Mouse (Mus musculus): ENCODE measurements at regions not wholly inside any gene's neighbourhood (a gene's known extent, or its start where the extent isn't known, plus 50 kb on each side); places are given as distances from the start of the nearest gene placed in this dataset.

GRCm38 (mm10) chr7:95082248-95082647, 1088.8 kb upstream of the Tenm4 start:
- no peaks in the 10 kb centered on the region for H3K36me3 ChIP-seq (ENCODE audit: control insufficient read depth, insufficient read depth)
- ATAC-seq = peak; percentile 57
- H3K27ac ChIP-seq (ENCODE audit: low read length) = no peak overlapping the region
- H3K9me3 ChIP-seq (ENCODE audit: control insufficient read depth, low read length) = no peaks in the 10 kb centered on the region
- no peaks in the 10 kb centered on the region for H3K27me3 ChIP-seq (replicated peaks; ENCODE audit: control insufficient read depth, insufficient read depth, low read length)
- H3K4me2 ChIP-seq (ENCODE audit: low read length) = no peak overlapping the region
- no peaks in the 10 kb centered on the region for H3K4me1 ChIP-seq (replicated peaks; ENCODE audit: control insufficient read depth, insufficient read depth, low read length)
- H3K9ac ChIP-seq (replicated peaks; ENCODE audit: low read depth, low read length) = no peak overlapping the region
- no peak overlapping the region for H3K4me3 ChIP-seq (replicated peaks; ENCODE audit: low read length)

DNA sequence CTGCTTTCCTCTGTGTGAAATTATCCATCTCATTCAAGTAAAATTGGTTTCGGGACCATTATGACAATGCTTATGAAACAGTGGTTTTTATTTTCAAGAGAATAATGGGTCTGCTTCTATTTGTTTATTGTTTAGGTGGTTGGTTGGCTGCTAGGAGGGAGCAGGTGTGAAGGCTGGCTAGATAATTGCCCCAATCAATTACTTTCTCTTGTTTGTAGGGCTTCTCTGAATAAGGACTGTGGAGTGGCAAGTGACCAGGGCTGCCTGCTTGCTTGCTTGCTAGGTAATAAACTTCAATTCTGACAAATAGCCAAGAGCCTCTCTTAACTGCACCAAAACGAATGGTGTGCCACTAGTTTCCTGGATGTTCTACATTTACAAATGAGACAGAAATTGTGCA, 1086.7 kb upstream of the Tenm4 start:
- Histone ChIP-seq H3K4me1 (replicated peaks; ENCODE audit: control insufficient read depth, insufficient read depth, low read length) (no peaks in the 10 kb centered on the region), H3K9me3 (ENCODE audit: control insufficient read depth, low read length) (no peaks in the 10 kb centered on the region), H3K36me3 (ENCODE audit: control insufficient read depth, insufficient read depth) (no peaks in the 10 kb centered on the region), H3K27ac (ENCODE audit: low read length) (no peak overlapping the region), H3K4me3 (replicated peaks; ENCODE audit: low read length) (no peak overlapping the region), H3K9ac (replicated peaks; ENCODE audit: low read depth, low read length) (no peak overlapping the region), H3K4me2 (ENCODE audit: low read length) (no peak overlapping the region), H3K27me3 (replicated peaks; ENCODE audit: control insufficient read depth, insufficient read depth, low read length) (no peaks in the 10 kb centered on the region)
- WGBS = 60% methylated on average over 2 of the region's 2 CpGs
- no peak for ATAC-seq

GRCm38 (mm10) chr7:95091360-95091759, 1079.7 kb upstream of the Tenm4 start:
- ATAC-seq = no peak
- H3K4me1 ChIP-seq (replicated peaks; ENCODE audit: control insufficient read depth, insufficient read depth, low read length) = no peaks in the 10 kb centered on the region
- no peak overlapping the region for H3K27ac ChIP-seq (ENCODE audit: low read length)
- H3K27me3 ChIP-seq (replicated peaks; ENCODE audit: control insufficient read depth, insufficient read depth, low read length) = no peaks in the 10 kb centered on the region
- no peak overlapping the region for H3K4me3 ChIP-seq (replicated peaks; ENCODE audit: low read length)
- no peak overlapping the region for H3K9ac ChIP-seq (replicated peaks; ENCODE audit: low read depth, low read length)
- no peak overlapping the region for H3K4me2 ChIP-seq (ENCODE audit: low read length)
- H3K9me3 ChIP-seq (ENCODE audit: control insufficient read depth, low read length) = no peaks in the 10 kb centered on the region
- H3K36me3 ChIP-seq (ENCODE audit: control insufficient read depth, insufficient read depth) = no peaks in the 10 kb centered on the region

GRCm38 (mm10) chr7:95129020-95129419, 1042.0 kb upstream of the Tenm4 start:
- Histone ChIP-seq H3K9ac (replicated peaks; ENCODE audit: low read depth, low read length) (no peak overlapping the region), H3K27ac (ENCODE audit: low read length) (no peak overlapping the region), H3K36me3 (ENCODE audit: control insufficient read depth, insufficient read depth) (no peaks in the 10 kb centered on the region), H3K4me2 (ENCODE audit: low read length) (no peak overlapping the region), H3K9me3 (ENCODE audit: control insufficient read depth, low read length) (no peaks in the 10 kb centered on the region), H3K4me3 (replicated peaks; ENCODE audit: low read length) (no peak overlapping the region), H3K4me1 (replicated peaks; ENCODE audit: control insufficient read depth, insufficient read depth, low read length) (no peaks in the 10 kb centered on the region), H3K27me3 (replicated peaks; ENCODE audit: control insufficient read depth, insufficient read depth, low read length) (no peaks in the 10 kb centered on the region)
- WGBS = 83% methylated on average over 4 of the region's 4 CpGs
- ATAC-seq = no peak

GRCm38 (mm10) chr7:95133038-95133437, 1038.0 kb upstream of the Tenm4 start:
- 78% methylated on average over 1 of the region's 1 CpGs for WGBS
- Histone ChIP-seq H3K4me3 (replicated peaks; ENCODE audit: low read length) (no peak overlapping the region), H3K36me3 (ENCODE audit: control insufficient read depth, insufficient read depth) (no peaks in the 10 kb centered on the region), H3K9ac (replicated peaks; ENCODE audit: low read depth, low read length) (no peak overlapping the region), H3K27me3 (replicated peaks; ENCODE audit: control insufficient read depth, insufficient read depth, low read length) (no peaks in the 10 kb centered on the region), H3K27ac (ENCODE audit: low read length) (no peak overlapping the region), H3K9me3 (ENCODE audit: control insufficient read depth, low read length) (no peaks in the 10 kb centered on the region), H3K4me2 (ENCODE audit: low read length) (no peak overlapping the region), H3K4me1 (replicated peaks; ENCODE audit: control insufficient read depth, insufficient read depth, low read length) (no peaks in the 10 kb centered on the region)
- ATAC-seq = no peak

- Histone ChIP-seq H3K9ac (replicated peaks; ENCODE audit: low read depth, low read length) (no peak overlapping the region), H3K4me3 (replicated peaks; ENCODE audit: low read length) (no peak overlapping the region), H3K4me2 (ENCODE audit: low read length) (no peak overlapping the region), H3K27me3 (replicated peaks; ENCODE audit: control insufficient read depth, insufficient read depth, low read length) (no peaks in the 10 kb centered on the region), H3K27ac (ENCODE audit: low read length) (no peak overlapping the region), H3K9me3 (ENCODE audit: control insufficient read depth, low read length) (no peaks in the 10 kb centered on the region), H3K36me3 (ENCODE audit: control insufficient read depth, insufficient read depth) (no peaks in the 10 kb centered on the region), H3K4me1 (replicated peaks; ENCODE audit: control insufficient read depth, insufficient read depth, low read length) (no peaks in the 10 kb centered on the region)
- WGBS = 32% methylated on average over 5 of the region's 5 CpGs
- no peak for ATAC-seq
Measured at GRCm38 (mm10) chr7:95134062-95134625, 1036.9 kb upstream of the Tenm4 start.

DNA sequence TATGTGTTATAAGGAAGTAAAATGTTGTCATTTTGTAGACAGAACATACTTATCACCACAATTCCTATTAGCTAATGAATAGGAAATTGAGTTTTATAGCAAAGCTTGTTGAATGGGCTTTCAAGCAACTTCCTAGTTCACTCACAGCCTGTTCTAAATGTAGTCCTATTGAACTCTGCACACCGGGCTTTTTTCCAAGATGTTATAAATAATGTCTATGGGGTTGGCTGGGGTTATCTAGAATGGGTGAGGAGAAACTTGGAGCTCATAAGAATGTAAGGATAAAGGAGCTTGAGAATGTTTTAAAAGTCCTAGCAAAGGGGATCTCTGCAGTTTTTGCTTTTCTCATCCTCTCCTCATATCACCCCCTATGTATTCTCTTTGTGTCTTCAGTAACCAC, 1029.3 kb upstream of the Tenm4 start:
- H3K4me3 ChIP-seq (replicated peaks; ENCODE audit: low read length) = no peak overlapping the region
- WGBS = 79% methylated on average over 1 of the region's 1 CpGs
- H3K36me3 ChIP-seq (ENCODE audit: control insufficient read depth, insufficient read depth) = no peaks in the 10 kb centered on the region
- no peaks in the 10 kb centered on the region for H3K27me3 ChIP-seq (replicated peaks; ENCODE audit: control insufficient read depth, insufficient read depth, low read length)
- no peaks in the 10 kb centered on the region for H3K9me3 ChIP-seq (ENCODE audit: control insufficient read depth, low read length)
- no peak overlapping the region for H3K4me2 ChIP-seq (ENCODE audit: low read length)
- H3K4me1 ChIP-seq (replicated peaks; ENCODE audit: control insufficient read depth, insufficient read depth, low read length) = no peaks in the 10 kb centered on the region
- H3K27ac ChIP-seq (ENCODE audit: low read length) = no peak overlapping the region
- no peak overlapping the region for H3K9ac ChIP-seq (replicated peaks; ENCODE audit: low read depth, low read length)
- ATAC-seq = no peak

GRCm38 (mm10) chr7:95143037-95143436, 1028.0 kb upstream of the Tenm4 start:
- no peak for ATAC-seq
- H3K4me1 ChIP-seq (replicated peaks; ENCODE audit: control insufficient read depth, insufficient read depth, low read length) = no peaks in the 10 kb centered on the region
- H3K4me2 ChIP-seq (ENCODE audit: low read length) = no peak overlapping the region
- H3K27me3 ChIP-seq (replicated peaks; ENCODE audit: control insufficient read depth, insufficient read depth, low read length) = no peaks in the 10 kb centered on the region
- no peak overlapping the region for H3K27ac ChIP-seq (ENCODE audit: low read length)
- no peaks in the 10 kb centered on the region for H3K36me3 ChIP-seq (ENCODE audit: control insufficient read depth, insufficient read depth)
- no peak overlapping the region for H3K4me3 ChIP-seq (replicated peaks; ENCODE audit: low read length)
- no peaks in the 10 kb centered on the region for H3K9me3 ChIP-seq (ENCODE audit: control insufficient read depth, low read length)
- 62% methylated on average over 2 of the region's 2 CpGs for WGBS
- H3K9ac ChIP-seq (replicated peaks; ENCODE audit: low read depth, low read length) = no peak overlapping the region

Data from forebrain, embryonic 16.5 days (tissue).